Mouse (Mus musculus) macrophage (primary cell): ENCODE results near the gene Pgbd5. TPM values are rescaled to one million over a fixed set of nuclear protein-coding genes. Genes with fewer than 3 reads are reported as not detected.

Source experiments
- H3K27ac ChIP-seq: fragments of 350-480 bp; formaldehyde crosslinking; 2 replicates; pipeline ENCODE4 v1.9.0; 2021
- H3K36me3 ChIP-seq: fragments of 350-480 bp; formaldehyde crosslinking; 2 replicates; pipeline ENCODE4 v1.9.0; 2021; ENCODE audit errors: inconsistent target
- H3K4me3 ChIP-seq: fragments of 350-480 bp; formaldehyde crosslinking; 2 replicates; pipeline ENCODE4 v1.9.0; 2021; ENCODE audit errors: inconsistent target
- H3K79me2 ChIP-seq: fragments of 350-480 bp; formaldehyde crosslinking; 2 replicates; pipeline ENCODE4 v1.9.0; 2021; ENCODE audit errors: inconsistent target
- WGBS: methylation state at CpG from one replicate; pipeline ENCODE4 v1.1.7; 2026; ENCODE audit warnings: inconsistent platforms; ENCODE audit not compliant: missing documents; 5-methylcytosine and 5-hydroxymethylcytosine counted together
- polyA plus RNA-seq: library from polyadenylated mRNA; stranded (reverse); fragments of 250-400 nt; gene quantifications from 3 replicates; pipeline ENCODE4 v1.2.4, GENCODE M21; 2018; ENCODE audit warnings: inconsistent platforms

The Pgbd5 gene
- polyA plus RNA-seq, 1 experiment from 2014 or later, result 0.39 TPM

GRCm38 (mm10) chr8:124361773-124362427, 77.6 kb downstream of the Pgbd5 start:
- H3K4me3 ChIP-seq, result no peak overlapping the region
- no peaks in the 10 kb centered on the region for H3K36me3 ChIP-seq
- no peak overlapping the region for H3K27ac ChIP-seq
- 68% methylated on average over 11 of the region's 11 CpGs for WGBS
- no peaks in the 10 kb centered on the region for H3K79me2 ChIP-seq

GRCm38 (mm10) chr8:124360911-124361310, 78.5 kb downstream of the Pgbd5 start:
- H3K36me3 ChIP-seq, result no peaks in the 10 kb centered on the region
- no peak overlapping the region for H3K4me3 ChIP-seq
- no peak overlapping the region for H3K27ac ChIP-seq
- WGBS, result 94% methylated on average over 2 of the region's 3 CpGs
- H3K79me2 ChIP-seq, result no peaks in the 10 kb centered on the region

GRCm38 (mm10) chr8:124351636-124352035, 87.8 kb downstream of the Pgbd5 start:
- Histone ChIP-seq H3K4me3 (no peak overlapping the region), H3K27ac (no peak overlapping the region), H3K79me2 (no peaks in the 10 kb centered on the region), H3K36me3 (no peaks in the 10 kb centered on the region)
- 71% methylated on average over 5 of the region's 5 CpGs for WGBS

GRCm38 (mm10) chr8:124349663-124350062, 89.8 kb downstream of the Pgbd5 start:
- WGBS, result 41% methylated on average over 7 of the region's 7 CpGs

GRCm38 (mm10) chr8:124348087-124348486, 91.4 kb downstream of the Pgbd5 start:
- Histone ChIP-seq H3K36me3 (peaks cover 18% of the 10 kb centered on the region; the same call in 1 of the 2 replicates), H3K4me3 (no peak overlapping the region), H3K79me2 (no peaks in the 10 kb centered on the region), H3K27ac (no peak overlapping the region)
- 73% methylated on average over 1 of the region's 1 CpGs for WGBS

More at GRCm38 (mm10) chr8:124349663-124350062, 89.8 kb downstream of the Pgbd5 start:
- H3K4me3 ChIP-seq, result no peak overlapping the region
- peaks cover 2% of the 10 kb centered on the region; the same call in 1 of the 2 replicates for H3K36me3 ChIP-seq
- H3K79me2 ChIP-seq, result no peaks in the 10 kb centered on the region
- no peak overlapping the region for H3K27ac ChIP-seq

- Histone ChIP-seq H3K4me3 (no peak overlapping the region), H3K79me2 (no peaks in the 10 kb centered on the region), H3K27ac (no peak overlapping the region), H3K36me3 (peaks cover 29% of the 10 kb centered on the region; the same call in 1 of the 2 replicates)
- 48% methylated on average over 19 of the region's 19 CpGs for WGBS
These were observed 92.5 kb downstream of the Pgbd5 start for GRCm38 (mm10) chr8:124346852-124347523.

GRCm38 (mm10) chr8:124345098-124345497, 94.4 kb downstream of the Pgbd5 start:
- peaks cover 47% of the 10 kb centered on the region; the same call in 1 of the 2 replicates for H3K36me3 ChIP-seq
- no peak overlapping the region for H3K4me3 ChIP-seq
- WGBS, result 94% methylated on average over 10 of the region's 10 CpGs
- no peak overlapping the region for H3K27ac ChIP-seq
- H3K79me2 ChIP-seq, result no peaks in the 10 kb centered on the region

- 88% methylated on average over 12 of the region's 12 CpGs for WGBS
- H3K27ac ChIP-seq, result no peak overlapping the region
- peaks cover 58% of the 10 kb centered on the region; the same call in 1 of the 2 replicates for H3K36me3 ChIP-seq
- H3K4me3 ChIP-seq, result no peak overlapping the region
- H3K79me2 ChIP-seq, result no peaks in the 10 kb centered on the region
These were observed 95.5 kb downstream of the Pgbd5 start for GRCm38 (mm10) chr8:124343991-124344390.

- Histone ChIP-seq H3K79me2 (no peaks in the 10 kb centered on the region), H3K4me3 (no peak overlapping the region), H3K36me3 (peaks cover 66% of the 10 kb centered on the region), H3K27ac (no peak overlapping the region)
- 89% methylated on average over 15 of the region's 15 CpGs for WGBS
These were observed 96.3 kb downstream of the Pgbd5 start for GRCm38 (mm10) chr8:124343151-124343550.

- no peaks in the 10 kb centered on the region for H3K79me2 ChIP-seq
- H3K36me3 ChIP-seq, result peaks cover 91% of the 10 kb centered on the region
- WGBS, result 91% methylated on average over 15 of the region's 17 CpGs
- H3K4me3 ChIP-seq, result no peak overlapping the region
- H3K27ac ChIP-seq, result no peak overlapping the region
These were observed 98.9 kb downstream of the Pgbd5 start for GRCm38 (mm10) chr8:124340360-124341068.

GRCm38 (mm10) chr8:124339742-124340141, 99.7 kb downstream of the Pgbd5 start:
- Histone ChIP-seq H3K27ac (no peak overlapping the region), H3K36me3 (peaks cover 97% of the 10 kb centered on the region), H3K79me2 (no peaks in the 10 kb centered on the region), H3K4me3 (no peak overlapping the region)
- WGBS, result 97% methylated on average over 3 of the region's 3 CpGs

- H3K4me3 ChIP-seq, result no peak overlapping the region
- no peak overlapping the region for H3K27ac ChIP-seq
- WGBS, result 97% methylated on average over 13 of the region's 13 CpGs
- H3K79me2 ChIP-seq, result no peaks in the 10 kb centered on the region
- peaks cover 95% of the 10 kb centered on the region for H3K36me3 ChIP-seq
These were observed 103.2 kb downstream of the Pgbd5 start for GRCm38 (mm10) chr8:124336302-124336701.

- Histone ChIP-seq H3K79me2 (no peaks in the 10 kb centered on the region), H3K36me3 (peaks cover 76% of the 10 kb centered on the region), H3K27ac (no peak overlapping the region), H3K4me3 (no peak overlapping the region)
- 100% methylated on average over 9 of the region's 11 CpGs for WGBS
These were observed 107.8 kb downstream of the Pgbd5 start for GRCm38 (mm10) chr8:124331706-124332105.

GRCm38 (mm10) chr8:124331094-124331493, 108.4 kb downstream of the Pgbd5 start:
- no peak overlapping the region for H3K27ac ChIP-seq
- H3K79me2 ChIP-seq, result no peaks in the 10 kb centered on the region
- H3K4me3 ChIP-seq, result no peak overlapping the region
- WGBS, result 89% methylated on average over 3 of the region's 3 CpGs
- H3K36me3 ChIP-seq, result peaks cover 75% of the 10 kb centered on the region

GRCm38 (mm10) chr8:124330433-124330832, 109.0 kb downstream of the Pgbd5 start:
- Histone ChIP-seq H3K36me3 (peaks cover 75% of the 10 kb centered on the region), H3K27ac (no peak overlapping the region)

More at GRCm38 (mm10) chr8:124330433-124330832, 109.0 kb downstream of the Pgbd5 start:
- H3K4me3 ChIP-seq, result no peak overlapping the region
- no peaks in the 10 kb centered on the region for H3K79me2 ChIP-seq
- whole genome bisulfite sequencing, result 96% methylated on average over 3 of the region's 3 CpGs
